Mouse (Mus musculus): Measurements from ENCODE around the gene 4932429P05Rik. TPM values are rescaled to one million over a fixed set of nuclear protein-coding genes. Genes with fewer than 3 reads are reported as not detected.

4932429P05Rik gene
- not detected in 2 replicates for polyA plus RNA-seq (2015; fragmentation: Nextera tagmentation; extraction: Ambion mirVana)

DNA sequence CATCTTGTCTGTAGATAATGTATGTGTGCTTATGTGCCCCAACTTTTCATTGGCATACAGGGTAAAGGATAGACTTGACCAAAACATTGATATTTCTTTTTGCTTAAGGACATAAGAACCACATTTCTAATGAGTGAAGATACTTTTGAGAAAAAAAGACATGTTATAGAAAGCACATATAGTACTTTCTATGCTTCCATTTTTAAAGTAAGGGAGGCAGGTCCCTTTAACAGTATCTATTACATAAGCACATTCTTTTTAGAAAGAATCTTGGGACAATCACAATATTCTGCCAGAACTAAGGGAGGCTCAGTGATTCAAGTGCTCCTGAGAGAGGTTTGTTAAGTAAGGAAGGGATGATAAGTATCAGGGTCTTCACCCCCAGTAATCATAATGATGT lies at the start of gene 4932429P05Rik:
TSS of gene 4932429P05Rik (plus strand) at position 301 of the 400 bp plus-strand sequence.
- H3K4me3 ChIP-seq (replicated peaks), result no peak within 1 kb of the TSS
- no peak for ATAC-seq (replicated peaks; ENCODE audit: low FRiP score)
- no peaks in the 10 kb centered on the region for H3K9me3 ChIP-seq (replicated peaks)
- no peaks in the 10 kb centered on the region for H3K27me3 ChIP-seq
- H3K9ac ChIP-seq, result no peak within 1 kb of the TSS
- no peaks in the 10 kb centered on the region for H3K36me3 ChIP-seq
- no peak within 1 kb of the TSS for H3K27ac ChIP-seq
- H3K4me1 ChIP-seq, result no peaks in the 10 kb centered on the region
- H3K4me2 ChIP-seq, result no peak within 1 kb of the TSS

Other genes with a start within 250 kb of the 4932429P05Rik start
- gene 4930415L06Rik, start 180.6 kb downstream of the 4932429P05Rik start, polyA plus RNA-seq (2015; fragmentation: Nextera tagmentation; extraction: Ambion mirVana), result not detected in 2 replicates

Data from kidney, embryonic 15.5 days (tissue).